Mouse (Mus musculus) ES-Bruce4 (cell line): ENCODE measurements around the gene Meis2.

ENCODE experiments used
- CTCF ChIP-seq: IDR thresholded peaks from one replicate; pipeline ENCODE4 v1.8.1; 2011; ENCODE audit warnings: low read depth, low read length
- EP300 ChIP-seq: IDR thresholded peaks from 2 replicates; pipeline ENCODE4 v1.6.1; 2011; ENCODE audit warnings: low read depth, low read length; ENCODE audit not compliant: insufficient read depth
- POLR2A ChIP-seq: IDR thresholded peaks from one replicate; pipeline ENCODE4 v1.8.1; 2011; ENCODE audit warnings: low read length; ENCODE audit not compliant: insufficient read depth

DNA sequence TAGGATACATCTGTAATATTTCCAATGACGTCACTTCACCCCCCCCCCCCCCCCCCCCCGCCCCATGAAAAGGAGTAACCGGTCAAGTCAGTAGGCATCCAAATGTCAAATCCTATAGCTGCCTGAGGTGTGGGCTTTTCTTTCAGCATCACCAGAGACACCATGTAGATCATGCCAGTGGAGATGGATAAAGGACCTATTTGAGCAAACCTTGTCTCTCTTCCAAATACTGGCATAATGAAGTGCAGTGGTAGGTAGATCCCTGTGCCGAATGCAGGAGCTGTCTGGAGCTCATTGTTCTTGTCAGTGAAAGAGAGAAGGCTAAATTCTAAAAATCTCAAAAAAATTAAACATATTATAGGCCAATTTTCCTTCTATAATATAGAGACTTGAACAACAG is 151.1 kb downstream of the Meis2 start:
- no peak for TF ChIP-seq CTCF
- no peak for TF ChIP-seq EP300
- no peak for TF ChIP-seq POLR2A
